Mouse (Mus musculus) spleen, adult 2 months (tissue): ENCODE measurements around the gene Itgb7.

Source experiments
- CTCF ChIP-seq: fragments of 200-500 bp; IDR thresholded peaks from 2 replicates; pipeline ENCODE4 v1.5.1; 2011; ENCODE audit warnings: mild to moderate bottlenecking, inconsistent platforms; ENCODE audit not compliant: insufficient read depth, insufficient read length, insufficient replicate concordance; ENCODE audit errors: extremely low read depth
- POLR2A ChIP-seq: fragments of 200-500 bp; IDR thresholded peaks from 2 replicates; pipeline ENCODE4 v1.6.1; 2011; ENCODE audit warnings: low read depth, low read length, inconsistent platforms

DNA sequence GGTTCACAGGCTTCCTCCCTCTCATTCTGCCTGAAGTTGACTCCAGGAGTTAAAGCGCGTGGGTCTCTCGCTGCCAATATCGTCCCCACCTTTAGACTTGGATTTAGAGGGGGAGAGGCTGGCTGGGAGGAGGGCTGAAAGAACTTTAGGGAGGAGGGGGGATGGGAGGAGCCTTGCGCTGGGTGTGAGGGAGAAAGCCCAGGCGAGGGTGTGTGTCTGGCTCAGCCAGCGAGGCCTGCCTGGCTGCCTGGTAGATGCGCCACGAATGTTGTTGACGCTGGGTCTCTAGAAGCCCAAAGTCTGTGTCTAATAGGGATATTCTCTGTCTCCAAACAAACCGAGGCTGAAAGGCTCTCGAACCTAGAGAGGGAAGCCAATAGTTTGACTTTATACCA is 26.3 kb upstream of the Itgb7 start:
- no peak for TF ChIP-seq CTCF
- no peak for TF ChIP-seq POLR2A
